Mouse (Mus musculus) midbrain, embryonic 14.5 days (tissue): ENCODE measurements around the gene Aoc1. TPM values are rescaled to one million over a fixed set of nuclear protein-coding genes. Genes with fewer than 3 reads are reported as not detected.

Experiments used
- ATAC-seq: fragments of 200-750 bp; cut with Nextera tagmentation; 2 replicates; pipeline ENCODE4 v1.8.0; 2017; ENCODE audit warnings: moderate number of reproducible peaks, moderate library complexity; ENCODE audit not compliant: low FRiP score, low TSS enrichment
- DNase-seq: peaks from one replicate; pipeline ENCODE4 v3.0.0-alpha.2; 2015
- H3K27ac ChIP-seq: fragments of 300-500 bp; sonication (generic); replicated peaks from 2 replicates; pipeline ENCODE4 v1.5.1; 2014; ENCODE audit warnings: mild to moderate bottlenecking, low read depth, low read length, moderate library complexity
- H3K27me3 ChIP-seq: fragments of 300-500 bp; sonication (generic); 2 replicates; pipeline ENCODE4 v1.6.1; 2014; ENCODE audit warnings: low read length, control low read depth, mixed read lengths; ENCODE audit not compliant: control insufficient read depth, insufficient read depth
- H3K36me3 ChIP-seq: fragments of 300-500 bp; sonication (generic); 2 replicates; pipeline ENCODE4 v1.6.1; 2014; ENCODE audit warnings: low read length, control low read depth; ENCODE audit not compliant: control insufficient read depth, insufficient read depth
- H3K4me1 ChIP-seq: fragments of 300-500 bp; sonication (generic); 2 replicates; pipeline ENCODE4 v1.6.1; 2014; ENCODE audit warnings: mild to moderate bottlenecking, antibody characterized with exemption, low read length, control low read depth; ENCODE audit not compliant: control insufficient read depth, insufficient read depth
- H3K4me2 ChIP-seq: fragments of 300-500 bp; sonication (generic); 2 replicates; pipeline ENCODE4 v1.6.1; 2014; ENCODE audit warnings: mild to moderate bottlenecking, low read length, moderate library complexity
- H3K4me3 ChIP-seq: fragments of 300-500 bp; sonication (generic); replicated peaks from 2 replicates; pipeline ENCODE4 v1.5.1; 2014; ENCODE audit warnings: low read depth, low read length
- H3K9ac ChIP-seq: fragments of 300-500 bp; sonication (generic); replicated peaks from 2 replicates; pipeline ENCODE4 v1.6.1; 2014; ENCODE audit warnings: mild to moderate bottlenecking, low read length, moderate library complexity
- H3K9me3 ChIP-seq: fragments of 300-500 bp; sonication (generic); 2 replicates; pipeline ENCODE4 v1.6.1; 2016; ENCODE audit warnings: low read length, control low read depth, mixed read lengths; ENCODE audit not compliant: control insufficient read depth
- WGBS: fragments of 180-500 bp; shearing (Covaris S2); extraction: QIAGEN DNeasy Blood & Tissue Kit; methylation state at CpG from one replicate; pipeline ENCODE4 v1.1.7; 2014; 5-methylcytosine and 5-hydroxymethylcytosine counted together
- polyA plus RNA-seq: library from polyadenylated mRNA; unstranded; fragments of >200 nt; fragmentation: Nextera tagmentation; extraction: Ambion mirVana; gene quantifications from 2 replicates; pipeline ENCODE4 v1.2.1, GENCODE M21; 2014

Aoc1 gene
- polyA plus RNA-seq, 1 experiment from 2014 or later, result not detected

- no peak for DNase-seq
- Histone ChIP-seq H3K36me3 (no peaks in the 10 kb centered on the region), H3K9me3 (no peaks in the 10 kb centered on the region), H3K27me3 (no peaks in the 10 kb centered on the region), H3K4me1 (0 out of 2 replicates have a peak, but pooled peaks cover 5% of the 10 kb centered on the region), H3K9ac (no peak overlapping the region), H3K4me2 (no peak overlapping the region), H3K4me3 (no peak overlapping the region), H3K27ac (no peak overlapping the region)
- WGBS, result 99% methylated on average over 2 of the region's 2 CpGs
- no peak for ATAC-seq
Observed at GRCm38 (mm10) chr6:48854155-48854554, 18.5 kb upstream of the Aoc1 start.

GRCm38 (mm10) chr6:48857613-48858302 is 14.9 kb upstream of the Aoc1 start:
- 50% methylated on average over 8 of the region's 8 CpGs for WGBS
- Histone ChIP-seq H3K27ac (no peak overlapping the region), H3K27me3 (no peaks in the 10 kb centered on the region), H3K36me3 (no peaks in the 10 kb centered on the region), H3K4me1 (no peaks in the 10 kb centered on the region), H3K9ac (no peak overlapping the region), H3K9me3 (no peaks in the 10 kb centered on the region), H3K4me2 (no peak overlapping the region), H3K4me3 (no peak overlapping the region)
- peak; percentile 52 for DNase-seq
- ATAC-seq, result no peak

- H3K27me3 ChIP-seq, result no peaks in the 10 kb centered on the region
- peak; percentile 53 for ATAC-seq
- H3K36me3 ChIP-seq, result no peaks in the 10 kb centered on the region
- no peak overlapping the region for H3K27ac ChIP-seq
- H3K4me2 ChIP-seq, result peak overlapping the region; percentile 35
- H3K9me3 ChIP-seq, result no peaks in the 10 kb centered on the region
- no peaks in the 10 kb centered on the region for H3K4me1 ChIP-seq
- no peak overlapping the region for H3K9ac ChIP-seq
- WGBS, result 15% methylated on average over 23 of the region's 23 CpGs
- DNase-seq, result peak; percentile 74
- H3K4me3 ChIP-seq, result no peak overlapping the region
Observed at GRCm38 (mm10) chr6:48860130-48860815, 12.4 kb upstream of the Aoc1 start.

- Histone ChIP-seq H3K4me2 (no peak overlapping the region), H3K36me3 (no peaks in the 10 kb centered on the region), H3K27ac (no peak overlapping the region), H3K4me3 (no peak overlapping the region), H3K27me3 (no peaks in the 10 kb centered on the region), H3K4me1 (no peaks in the 10 kb centered on the region), H3K9me3 (no peaks in the 10 kb centered on the region), H3K9ac (no peak overlapping the region)
- ATAC-seq (no peak), DNase-seq (no peak)
- WGBS, result 89% methylated on average over 1 of the region's 1 CpGs
Observed at GRCm38 (mm10) chr6:48860851-48861250, 11.8 kb upstream of the Aoc1 start.

GRCm38 (mm10) chr6:48861616-48862280 is 10.9 kb upstream of the Aoc1 start:
- Histone ChIP-seq H3K9me3 (no peaks in the 10 kb centered on the region), H3K4me1 (no peaks in the 10 kb centered on the region), H3K27me3 (no peaks in the 10 kb centered on the region), H3K36me3 (no peaks in the 10 kb centered on the region), H3K9ac (no peak overlapping the region), H3K4me2 (no peak overlapping the region), H3K4me3 (no peak overlapping the region), H3K27ac (no peak overlapping the region)
- ATAC-seq (no peak), DNase-seq (no peak)
- 76% methylated on average over 12 of the region's 12 CpGs for WGBS

- DNase-seq (no peak), ATAC-seq (no peak)
- 87% methylated on average over 4 of the region's 4 CpGs for WGBS
- no peak overlapping the region for H3K4me2 ChIP-seq
- no peaks in the 10 kb centered on the region for H3K36me3 ChIP-seq
- H3K9ac ChIP-seq, result no peak overlapping the region
- no peak overlapping the region for H3K4me3 ChIP-seq
- no peaks in the 10 kb centered on the region for H3K9me3 ChIP-seq
- no peak overlapping the region for H3K27ac ChIP-seq
- no peaks in the 10 kb centered on the region for H3K27me3 ChIP-seq
- H3K4me1 ChIP-seq, result peaks cover 7% of the 10 kb centered on the region
Observed at GRCm38 (mm10) chr6:48862816-48863215, 9.9 kb upstream of the Aoc1 start.

GRCm38 (mm10) chr6:48863488-48863887 is 9.2 kb upstream of the Aoc1 start:
- Histone ChIP-seq H3K27ac (no peak overlapping the region), H3K4me2 (no peak overlapping the region), H3K9me3 (no peaks in the 10 kb centered on the region), H3K9ac (no peak overlapping the region), H3K4me1 (peaks cover 7% of the 10 kb centered on the region), H3K36me3 (no peaks in the 10 kb centered on the region), H3K27me3 (no peaks in the 10 kb centered on the region), H3K4me3 (no peak overlapping the region)
- no peak for DNase-seq
- WGBS, result 91% methylated on average over 7 of the region's 7 CpGs
- no peak for ATAC-seq

GRCm38 (mm10) chr6:48864181-48864580 is 8.5 kb upstream of the Aoc1 start:
- H3K36me3 ChIP-seq, result no peaks in the 10 kb centered on the region
- H3K27me3 ChIP-seq, result no peaks in the 10 kb centered on the region
- ATAC-seq (no peak), DNase-seq (no peak)
- H3K4me3 ChIP-seq, result no peak overlapping the region
- peaks cover 7% of the 10 kb centered on the region for H3K4me1 ChIP-seq
- WGBS, result 60% methylated on average over 3 of the region's 3 CpGs
- H3K9me3 ChIP-seq, result no peaks in the 10 kb centered on the region
- H3K27ac ChIP-seq, result no peak overlapping the region
- H3K4me2 ChIP-seq, result no peak overlapping the region
- H3K9ac ChIP-seq, result no peak overlapping the region
